Mouse (Mus musculus) embryonic facial prominence, embryonic 11.5 days (tissue): ENCODE results near the gene Hist1h2ab. TPM values are rescaled to one million over a fixed set of nuclear protein-coding genes. Genes with fewer than 3 reads are reported as not detected.
"Not testable (repeated sequence)": the region's sequence is repeated elsewhere in the genome, so short reads cannot be mapped to it uniquely, and the experiment has no call there.

Experiments used
- ATAC-seq: fragments of 200-750 bp; cut with Nextera tagmentation; replicated peaks from 2 replicates; pipeline ENCODE4 v1.8.0; 2017; ENCODE audit warnings: low read depth; ENCODE audit not compliant: insufficient number of reproducible peaks, low FRiP score, low TSS enrichment
- DNase-seq: peaks from one replicate; pipeline ENCODE4 v3.0.0-alpha.2; 2015; ENCODE audit warnings: low spot score
- H3K27ac ChIP-seq: fragments of 300-500 bp; sonication (generic); replicated peaks from 2 replicates; pipeline ENCODE4 v1.5.1; 2014; ENCODE audit warnings: mild to moderate bottlenecking, low read depth, low read length, control low read depth
- H3K27me3 ChIP-seq: fragments of 300-500 bp; sonication (generic); 2 replicates; pipeline ENCODE4 v1.6.1; 2014; ENCODE audit warnings: mild to moderate bottlenecking, low read length, moderate library complexity, mixed read lengths; ENCODE audit not compliant: control insufficient read depth, insufficient read depth
- H3K36me3 ChIP-seq: fragments of 300-500 bp; sonication (generic); replicated peaks from 2 replicates; pipeline ENCODE4 v1.6.1; 2014; ENCODE audit warnings: low read depth, mild to moderate bottlenecking, low read length, moderate library complexity, mixed read lengths; ENCODE audit not compliant: control insufficient read depth, insufficient read depth
- H3K4me1 ChIP-seq: fragments of 300-500 bp; sonication (generic); 2 replicates; pipeline ENCODE4 v1.6.1; 2014; ENCODE audit warnings: low read length, mixed read lengths; ENCODE audit not compliant: control insufficient read depth, insufficient read depth
- H3K4me2 ChIP-seq: fragments of 300-500 bp; sonication (generic); 2 replicates; pipeline ENCODE4 v1.6.1; 2014; ENCODE audit warnings: low read depth, mild to moderate bottlenecking, control low read depth, low read length, moderate library complexity
- H3K4me3 ChIP-seq: fragments of 300-500 bp; sonication (generic); 2 replicates; pipeline ENCODE4 v1.5.1; 2014; ENCODE audit warnings: low read depth, low read length, control low read depth
- H3K9ac ChIP-seq: fragments of 300-500 bp; sonication (generic); replicated peaks from 2 replicates; pipeline ENCODE4 v1.6.1; 2014; ENCODE audit warnings: mild to moderate bottlenecking, control low read depth, low read length
- H3K9me3 ChIP-seq: fragments of 300-500 bp; sonication (generic); replicated peaks from 2 replicates; pipeline ENCODE4 v1.6.1; 2016; ENCODE audit warnings: mild to moderate bottlenecking, low read length, inconsistent platforms, mixed read lengths; ENCODE audit not compliant: control insufficient read depth
- WGBS: fragments of 180-500 bp; shearing (Covaris S2); extraction: QIAGEN DNeasy Blood & Tissue Kit; methylation state at CpG from one replicate; pipeline ENCODE4 v1.1.7; 2014; 5-methylcytosine and 5-hydroxymethylcytosine counted together
- polyA plus RNA-seq: library from polyadenylated mRNA; unstranded; fragments of >200 nt; fragmentation: Nextera tagmentation; extraction: Ambion mirVana; gene quantifications from 2 replicates; pipeline ENCODE4 v1.2.1, GENCODE M21; 2014

The Hist1h2ab gene
- polyA plus RNA-seq, 1 experiment from 2014 or later, result 48.1 TPM

DNA sequence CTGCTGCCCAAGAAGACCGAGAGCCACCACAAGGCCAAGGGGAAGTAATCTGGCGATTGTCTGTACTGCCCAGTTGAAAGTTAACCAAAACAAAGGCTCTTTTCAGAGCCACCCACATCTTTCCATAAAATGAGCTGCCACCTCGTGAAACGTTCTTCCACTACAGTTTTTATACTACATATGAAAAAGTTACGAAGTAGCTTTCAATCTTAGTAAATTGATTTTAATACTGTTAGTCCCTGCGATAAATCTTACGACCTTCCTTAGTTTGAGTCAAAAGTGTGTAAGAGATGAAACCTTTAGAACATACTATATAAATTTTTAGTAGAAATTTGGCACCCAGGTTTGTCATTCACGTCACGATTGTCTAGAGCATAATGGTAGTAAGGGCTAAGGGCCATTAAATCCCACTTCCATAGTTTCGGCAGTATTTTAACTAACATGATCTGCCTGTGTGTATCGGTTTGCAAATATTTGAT, 591 bp downstream of the Hist1h2ab start:
- H3K9ac ChIP-seq, result peak overlapping the region; percentile 69
- no peaks in the 10 kb centered on the region for H3K4me1 ChIP-seq
- peak; percentile 73 for DNase-seq
- H3K4me2 ChIP-seq, result peak overlapping the region; percentile 56
- H3K9me3 ChIP-seq, result no peaks in the 10 kb centered on the region
- peak overlapping the region; percentile 37 for H3K4me3 ChIP-seq
- ATAC-seq, result no peak
- peak overlapping the region; percentile 97 for H3K27ac ChIP-seq
- H3K36me3 ChIP-seq, result no peaks in the 10 kb centered on the region
- under 1% methylated on average over 11 of the region's 11 CpGs for WGBS
- H3K27me3 ChIP-seq, result no peaks in the 10 kb centered on the region

DNA sequence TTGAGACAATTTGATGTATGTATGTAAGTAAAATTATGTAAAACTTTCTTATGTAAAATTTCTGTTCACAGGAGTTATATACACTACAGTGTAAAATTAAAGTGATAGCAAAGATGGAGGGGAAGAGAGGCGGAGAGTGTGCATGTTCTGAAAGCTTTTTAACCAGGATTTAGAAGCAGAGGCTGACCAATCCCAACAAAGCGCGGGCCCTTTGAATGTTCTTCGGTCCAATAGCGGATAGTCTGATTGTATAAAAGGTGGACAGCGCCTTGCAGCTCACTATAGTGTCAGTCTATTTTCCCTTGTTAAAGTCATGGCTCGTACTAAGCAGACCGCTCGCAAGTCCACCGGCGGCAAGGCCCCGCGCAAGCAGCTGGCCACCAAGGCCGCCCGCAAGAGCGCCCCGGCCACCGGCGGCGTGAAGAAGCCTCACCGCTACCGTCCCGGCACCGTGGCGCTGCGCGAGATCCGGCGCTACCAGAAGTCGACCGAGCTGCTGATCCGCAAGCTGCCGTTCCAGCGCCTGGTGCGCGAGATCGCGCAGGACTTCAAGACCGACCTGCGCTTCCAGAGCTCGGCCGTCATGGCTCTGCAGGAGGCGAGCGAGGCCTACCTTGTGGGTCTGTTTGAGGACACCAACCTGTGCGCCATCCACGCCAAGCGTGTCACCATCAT, 1.3 kb downstream of the Hist1h2ab start, which contains the start of gene Hist1h3b:
Gene Hist1h3b, plus strand, starts transcription at position 201 of the 675 bp plus-strand sequence.
- not testable (repeated sequence) for H3K9me3 ChIP-seq, H3K36me3 ChIP-seq, H3K4me1 ChIP-seq, H3K27me3 ChIP-seq
- Histone ChIP-seq H3K4me2 (peak within 1 kb of the TSS; percentile 56), H3K27ac (peak within 1 kb of the TSS; percentile 97), H3K9ac (peak within 1 kb of the TSS; percentile 69), H3K4me3 (peak within 1 kb of the TSS; percentile 39)
- ATAC-seq (peak; percentile 91), DNase-seq (peak; percentile 98)
- WGBS, result under 1% methylated on average over 15 of the region's 47 CpGs

DNA sequence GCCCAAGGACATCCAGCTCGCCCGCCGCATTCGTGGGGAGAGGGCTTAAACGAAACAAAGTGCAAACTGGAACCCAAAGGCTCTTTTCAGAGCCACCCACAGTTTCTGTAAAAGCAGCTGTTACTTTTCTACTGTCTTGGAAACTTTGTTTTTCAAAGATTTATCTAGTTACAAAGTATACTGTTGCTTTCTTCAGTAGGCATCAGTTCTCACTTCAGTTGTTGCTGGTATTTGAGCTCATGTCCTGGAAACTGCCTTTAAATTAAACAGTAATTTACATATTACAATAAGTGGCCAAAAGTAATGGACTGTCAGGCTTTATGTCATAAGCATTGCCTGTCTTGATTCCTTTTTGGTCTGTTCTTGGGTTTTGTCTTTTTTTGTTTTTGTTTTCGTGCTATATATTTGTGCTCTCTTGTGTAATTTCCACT, 1.8 kb downstream of the Hist1h2ab start:
- Histone ChIP-seq H3K4me2 (peak overlapping the region; percentile 55), H3K4me1 (no peaks in the 10 kb centered on the region), H3K27ac (peak overlapping the region; percentile 90), H3K9ac (peak overlapping the region; percentile 65), H3K27me3 (no peaks in the 10 kb centered on the region), H3K36me3 (no peaks in the 10 kb centered on the region), H3K4me3 (peak overlapping the region; percentile 39), H3K9me3 (no peaks in the 10 kb centered on the region)
- ATAC-seq, result no peak
- WGBS, result 5% methylated on average over 6 of the region's 6 CpGs
- DNase-seq, result peak; percentile 38

DNA sequence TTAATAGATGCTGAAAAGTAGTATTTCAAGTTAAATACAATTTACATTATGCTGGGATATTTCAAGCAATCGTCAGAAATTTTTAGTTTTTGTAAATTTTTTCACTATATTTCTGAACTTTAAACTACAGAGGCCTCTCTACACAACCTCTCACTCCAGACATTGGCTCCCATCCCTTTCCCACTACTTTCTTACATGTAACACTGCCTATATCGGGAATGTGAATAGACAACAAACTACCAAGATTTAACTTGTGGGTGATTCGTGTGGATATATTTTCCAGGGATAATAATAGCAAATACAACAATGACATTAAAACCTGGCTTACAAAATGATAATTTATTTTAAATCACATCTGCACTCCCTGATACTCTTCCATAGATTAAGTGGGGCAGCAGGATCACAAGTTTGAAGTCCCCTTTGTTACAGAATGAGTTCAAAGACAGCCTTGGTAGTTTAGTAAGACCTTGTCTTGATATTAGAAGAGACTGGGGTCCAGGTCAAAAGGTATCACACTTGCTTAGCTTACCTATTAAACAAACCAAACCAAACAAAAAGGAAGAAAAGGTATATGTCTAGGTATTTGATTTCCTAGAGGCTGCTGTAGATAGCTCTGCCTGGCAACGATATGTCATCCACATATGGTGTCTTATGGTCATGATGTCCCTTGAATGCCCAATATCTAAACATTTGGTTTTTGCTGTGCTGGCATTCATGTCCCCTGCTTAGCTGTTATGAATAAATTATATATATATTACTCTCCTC, 2.6 kb downstream of the Hist1h2ab start:
- Histone ChIP-seq H3K9ac (no peak overlapping the region), H3K4me3 (no peak overlapping the region), H3K36me3 (no peaks in the 10 kb centered on the region), H3K4me2 (no peak overlapping the region; the same call in 1 of the 2 replicates), H3K9me3 (no peaks in the 10 kb centered on the region), H3K27ac (peak overlapping the region; percentile 90), H3K27me3 (no peaks in the 10 kb centered on the region), H3K4me1 (no peaks in the 10 kb centered on the region)
- 55% methylated on average over 4 of the region's 4 CpGs for WGBS
- DNase-seq (no peak), ATAC-seq (no peak)

DNA sequence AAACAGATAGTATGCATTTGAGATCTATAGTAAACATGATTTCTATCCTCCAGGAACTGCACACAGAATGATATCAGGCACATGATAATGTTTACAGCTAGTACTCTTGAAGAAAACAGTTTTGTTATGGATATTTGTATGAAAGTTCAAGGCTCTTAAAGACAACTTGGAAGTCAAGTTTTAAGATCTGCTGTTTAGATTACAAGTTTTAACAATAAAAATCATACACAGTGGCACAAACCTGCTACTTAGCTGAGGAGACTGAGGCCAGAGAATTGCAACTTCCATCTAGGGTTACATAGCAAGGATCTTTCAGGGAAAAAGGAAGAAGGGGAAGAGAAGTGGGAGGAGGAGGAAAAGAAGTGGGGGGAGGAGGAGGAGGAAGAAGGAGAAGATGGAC, 4.1 kb downstream of the Hist1h2ab start:
- H3K4me3 ChIP-seq, result no peak overlapping the region
- ATAC-seq (no peak), DNase-seq (no peak)
- no peaks in the 10 kb centered on the region for H3K36me3 ChIP-seq
- no peaks in the 10 kb centered on the region for H3K27me3 ChIP-seq
- H3K4me1 ChIP-seq, result no peaks in the 10 kb centered on the region
- H3K9ac ChIP-seq, result no peak overlapping the region
- H3K9me3 ChIP-seq, result no peaks in the 10 kb centered on the region
- H3K27ac ChIP-seq, result no peak overlapping the region
- H3K4me2 ChIP-seq, result no peak overlapping the region

DNA sequence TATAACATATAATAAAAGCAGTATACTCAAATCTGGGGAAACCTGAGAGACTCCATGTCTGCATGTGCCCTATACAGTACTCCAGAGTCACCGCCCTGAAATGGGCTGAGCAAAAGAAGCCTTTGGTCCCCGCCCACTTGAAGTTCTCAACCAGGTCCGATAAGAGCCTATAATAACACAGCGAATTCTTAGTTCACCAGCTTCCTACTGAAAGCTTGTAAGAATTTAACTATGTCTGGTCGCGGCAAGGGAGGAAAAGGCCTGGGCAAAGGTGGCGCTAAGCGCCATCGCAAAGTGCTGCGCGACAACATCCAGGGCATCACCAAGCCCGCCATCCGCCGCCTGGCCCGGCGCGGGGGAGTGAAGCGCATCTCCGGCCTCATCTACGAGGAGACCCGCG, 5.9 kb downstream of the Hist1h2ab start, which contains the start of gene Hist1h4b:
Gene Hist1h4b, plus strand, starts transcription at position 224 of the 400 bp plus-strand sequence.
- Histone ChIP-seq H3K27ac (peak within 1 kb of the TSS; percentile 91), H3K36me3 (no peaks in the 10 kb centered on the region), H3K4me2 (peak within 1 kb of the TSS; percentile 74), H3K4me1 (no peaks in the 10 kb centered on the region), H3K4me3 (peak within 1 kb of the TSS; percentile 35), H3K9ac (peak within 1 kb of the TSS; percentile 77), H3K9me3 (no peaks in the 10 kb centered on the region), H3K27me3 (no peaks in the 10 kb centered on the region)
- WGBS, result under 1% methylated on average over 12 of the region's 22 CpGs
- ATAC-seq, result peak; percentile 77
- DNase-seq, result peak; percentile 99

DNA sequence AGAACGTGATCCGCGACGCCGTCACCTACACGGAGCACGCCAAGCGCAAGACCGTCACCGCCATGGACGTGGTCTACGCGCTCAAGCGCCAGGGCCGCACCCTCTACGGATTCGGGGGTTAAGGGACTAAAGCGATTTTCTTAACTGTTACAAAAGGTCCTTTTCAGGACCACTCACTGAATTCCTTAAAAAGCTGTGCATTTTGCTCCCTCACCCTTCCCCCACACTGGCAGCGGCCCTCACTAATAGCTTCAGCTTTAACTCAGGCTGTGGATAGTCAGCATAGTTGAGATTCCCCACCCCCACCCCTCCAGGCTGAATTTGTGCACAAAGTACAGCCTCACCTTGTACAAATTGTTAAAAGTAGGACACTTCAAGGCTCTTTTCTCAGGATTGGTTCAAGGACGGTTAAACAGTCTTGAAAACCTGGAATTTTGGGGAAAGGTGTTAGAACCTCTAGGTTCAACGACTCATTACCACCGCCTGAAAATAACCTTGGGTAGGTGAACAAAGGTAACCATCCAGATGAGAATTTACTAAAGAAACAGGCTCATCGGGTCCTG, 6.4 kb downstream of the Hist1h2ab start:
- Histone ChIP-seq H3K4me1 (no peaks in the 10 kb centered on the region), H3K4me3 (peak overlapping the region; percentile 35), H3K4me2 (peak overlapping the region; percentile 74), H3K9me3 (no peaks in the 10 kb centered on the region), H3K9ac (peak overlapping the region; percentile 77), H3K27ac (peak overlapping the region; percentile 91), H3K27me3 (no peaks in the 10 kb centered on the region), H3K36me3 (no peaks in the 10 kb centered on the region)
- DNase-seq, result peak; percentile 73
- ATAC-seq, result peak; percentile 9; the same call in 1 of the 2 replicates
- WGBS, result 3% methylated on average over 14 of the region's 23 CpGs
